Mouse (Mus musculus) lung, postnatal 4 days (tissue): ENCODE results near the gene Olfr988.
"Not testable (repeated sequence)": the region's sequence is repeated elsewhere in the genome, so short reads cannot be mapped to it uniquely, and the experiment has no call there.

Experiments used
- DNase-seq, 2 experiments: peaks; one replicate each; pipeline ENCODE4 v3.0.0; 2021

Olfr988 gene

GRCm38 (mm10) chr2:85363127-85363526 lies at the start of gene Olfr988:
Gene Olfr988, minus strand, starts transcription at chr2:85363227.
- not testable (repeated sequence) for DNase-seq

- no peak for DNase-seq
Measured at GRCm38 (mm10) chr2:85409369-85409768, 46.3 kb upstream of the Olfr988 start, which contains the start of gene Olfr992. Gene Olfr992, minus strand, starts transcription at chr2:85409469.

- DNase-seq = no peak
Measured at GRCm38 (mm10) chr2:85339972-85340371, 23.1 kb downstream of the Olfr988 start.

DNA sequence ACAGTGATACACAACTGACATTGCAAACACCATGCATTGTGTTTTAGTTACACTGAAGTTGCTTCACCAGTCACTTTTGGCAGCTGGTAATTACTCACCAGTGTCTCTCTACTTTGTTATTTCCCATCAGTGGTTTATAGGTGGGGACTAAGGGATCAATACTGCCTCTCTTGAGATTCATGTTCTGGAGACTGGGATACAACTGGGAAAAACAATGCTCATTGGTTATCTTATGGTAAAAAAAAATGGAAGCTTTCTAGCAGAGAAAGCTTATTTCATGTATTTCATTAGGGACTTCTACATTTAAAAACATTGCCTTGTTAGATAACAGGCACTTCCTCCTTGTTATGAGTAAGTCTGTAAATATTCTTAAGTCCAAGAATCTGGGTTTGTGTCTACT lies 23.8 kb downstream of the Olfr988 start, which contains the start of gene Olfr987:
Gene Olfr987 (minus strand): TSS at position 101 of the 400 bp plus-strand sequence.
- DNase-seq = not testable (repeated sequence)

DNA sequence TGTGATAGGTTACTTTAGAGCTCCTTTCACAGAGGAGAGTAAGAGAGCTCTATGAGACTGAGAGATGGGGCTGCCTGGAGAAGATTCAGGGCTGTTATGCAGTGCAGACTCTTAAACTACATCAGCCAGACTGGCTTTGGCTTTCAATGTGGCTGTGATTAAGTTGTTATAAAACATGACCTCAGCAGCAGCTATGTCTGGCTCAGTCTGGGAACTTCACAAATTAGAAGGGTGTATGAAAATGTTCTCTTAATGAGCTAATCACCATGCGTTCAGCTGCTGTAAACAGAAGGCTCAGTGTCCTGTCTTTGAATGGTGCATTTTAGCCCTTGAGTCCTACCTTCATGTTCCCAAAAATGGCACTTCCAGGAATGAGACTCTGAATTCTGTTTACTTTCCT lies 43.9 kb downstream of the Olfr988 start:
- DNase-seq = no peak
